Mouse (Mus musculus): ENCODE measurements at regions not wholly inside any gene's neighbourhood (a gene's known extent, or its start where the extent isn't known, plus 50 kb on each side); places are given as distances from the start of the nearest gene placed in this dataset.
"Not testable (repeated sequence)": the region's sequence is repeated elsewhere in the genome, so short reads cannot be mapped to it uniquely, and the experiment has no call there.

DNA sequence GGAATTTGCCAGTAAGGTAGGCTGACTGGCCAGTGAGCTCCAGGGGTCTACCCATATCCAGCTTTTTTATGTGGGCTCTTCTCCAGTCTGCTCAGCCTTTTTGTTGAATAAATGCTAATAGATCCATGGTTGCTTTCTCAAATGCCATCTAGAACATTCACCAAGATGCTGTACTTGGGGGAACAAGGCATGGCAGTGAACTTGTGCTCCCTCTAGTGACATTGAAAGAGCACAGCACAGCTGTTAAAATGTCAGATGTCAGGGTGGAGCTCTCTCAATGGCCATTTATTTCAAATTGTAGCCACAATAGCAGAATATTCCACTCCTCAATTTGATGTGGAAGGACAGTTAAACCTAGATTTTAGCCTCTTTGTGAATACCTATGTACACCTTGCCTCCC lies 86.3 kb downstream of the Kcnk1 start:
- peak; percentile 66 for DNase-seq

DNA sequence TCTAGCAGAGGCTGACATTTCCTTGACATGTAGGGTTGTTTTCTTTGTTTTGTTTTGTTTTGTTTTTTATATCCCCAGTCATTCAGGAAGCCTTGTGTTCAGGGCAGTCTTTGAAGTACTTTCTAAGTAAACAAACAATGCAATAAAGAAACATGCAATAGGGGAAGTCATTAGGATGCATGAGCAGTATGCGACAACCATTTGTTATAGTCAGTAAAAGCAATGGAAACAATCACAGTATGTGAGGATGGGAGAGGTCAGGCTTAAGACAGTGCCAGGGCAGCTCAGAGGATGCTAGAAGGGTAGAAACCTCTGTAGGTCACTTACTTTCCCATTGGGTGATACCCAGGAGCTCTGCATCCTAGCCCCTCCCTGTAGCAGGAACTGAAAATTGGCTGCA lies 87.9 kb downstream of the Kcnk1 start:
- peak; percentile 18 for DNase-seq

DNA sequence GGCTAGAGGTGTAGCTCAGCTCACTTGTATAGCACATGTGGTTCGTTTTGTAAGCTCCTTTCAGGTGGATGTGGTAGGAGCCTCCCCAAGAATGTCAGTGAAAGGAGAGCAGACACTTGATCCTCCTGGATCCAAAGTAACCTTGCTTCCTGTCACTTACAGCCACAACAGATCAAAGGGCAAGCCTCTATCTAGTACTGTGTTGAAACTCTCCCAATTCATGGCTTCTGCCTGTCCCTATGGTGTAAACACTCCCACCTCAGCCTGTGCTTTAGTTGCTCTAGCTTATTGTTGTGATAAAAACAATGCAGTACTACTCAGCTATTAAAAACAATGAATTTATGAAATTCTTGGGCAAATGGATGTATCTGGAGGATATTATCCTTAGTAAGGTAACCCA lies 95.8 kb downstream of the Kcnk1 start:
- peak; percentile 36 for DNase-seq

DNA sequence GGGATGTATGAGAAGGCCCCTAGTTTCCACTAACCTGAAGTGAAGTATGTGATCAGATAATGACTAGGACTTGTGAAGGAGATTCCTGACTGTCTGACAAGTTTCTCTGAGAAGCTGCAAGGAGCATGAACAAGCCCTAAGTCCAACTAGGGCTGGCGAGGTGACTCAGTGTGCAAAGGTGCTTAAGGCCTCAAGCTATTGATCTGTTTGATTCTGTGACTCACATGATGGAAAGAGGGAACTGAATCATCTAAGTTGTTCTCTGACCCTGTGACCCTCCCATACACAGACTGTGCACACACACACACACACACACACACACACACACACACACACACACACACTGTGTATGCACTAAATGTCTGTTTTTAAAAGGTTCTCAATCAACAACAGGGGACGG lies 99.0 kb downstream of the Kcnk1 start:
- peak; percentile 3 for DNase-seq

DNA sequence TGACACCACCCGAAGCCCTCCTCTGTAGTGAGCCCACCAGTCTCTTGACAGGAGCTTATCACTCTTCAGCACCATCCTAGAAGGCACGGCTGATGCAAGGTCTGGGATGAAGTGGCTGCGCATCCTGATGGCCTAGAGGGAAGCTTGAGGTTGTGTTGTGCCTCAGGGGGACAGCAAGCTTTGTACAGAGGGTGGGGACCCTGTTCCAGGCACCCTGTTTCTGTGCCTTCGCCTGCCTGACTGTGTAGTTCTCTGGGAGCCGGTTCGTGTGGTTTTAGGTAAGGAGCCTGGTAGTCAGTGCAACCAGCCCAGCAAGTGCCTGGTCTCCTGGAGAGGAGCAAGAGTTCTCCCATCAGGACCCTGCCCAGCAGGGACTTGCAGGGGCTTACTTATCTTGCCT lies 101.1 kb downstream of the Kcnk1 start:
- DNase-seq: peak; percentile 64

DNA sequence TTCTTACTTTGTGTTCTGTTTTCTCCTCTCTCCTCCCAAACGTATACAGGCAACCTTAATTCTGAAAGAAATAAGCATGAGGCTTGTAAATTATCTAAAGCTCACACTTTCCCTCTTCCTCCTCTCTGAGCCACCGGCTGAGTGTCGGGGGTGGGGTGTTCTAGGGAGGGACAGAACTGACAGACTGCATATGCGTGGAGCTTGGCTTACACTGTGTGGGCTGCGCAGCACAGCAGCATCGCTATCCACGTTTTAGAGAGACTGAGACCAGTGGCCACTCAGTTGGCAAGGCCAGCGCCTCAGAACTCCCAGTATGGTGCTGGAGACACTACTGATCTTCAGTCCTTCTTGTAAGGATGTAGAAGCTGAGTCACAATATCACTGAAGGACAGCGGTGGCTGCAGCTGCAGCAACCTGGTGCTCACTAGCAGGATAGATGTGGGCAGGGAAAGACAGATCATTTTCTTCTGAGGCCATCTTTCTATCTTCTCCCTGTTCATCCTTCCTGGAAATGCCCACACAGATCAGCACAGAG lies 101.7 kb downstream of the Kcnk1 start:
- DNase-seq: peak; percentile 29

DNA sequence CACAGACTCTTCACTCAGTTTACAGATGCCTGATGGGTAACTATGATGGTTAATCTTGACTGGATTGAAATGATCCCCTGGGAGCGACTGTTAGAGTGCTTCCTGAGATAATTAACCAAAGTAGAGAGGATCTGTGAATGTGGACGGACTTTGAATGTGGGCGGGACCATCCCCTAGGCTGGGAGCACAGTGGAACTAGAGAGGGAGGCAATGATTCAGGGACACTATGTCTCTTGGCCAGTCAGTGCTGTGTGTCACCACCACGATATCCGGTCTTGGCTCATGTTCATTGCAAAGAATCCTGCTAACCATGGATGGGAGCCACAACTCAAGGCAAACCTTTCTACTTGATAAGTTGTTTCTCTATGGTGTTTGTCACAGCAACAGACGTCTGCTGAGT lies 103.9 kb downstream of the Kcnk1 start:
- DNase-seq: peak; percentile 61

DNA sequence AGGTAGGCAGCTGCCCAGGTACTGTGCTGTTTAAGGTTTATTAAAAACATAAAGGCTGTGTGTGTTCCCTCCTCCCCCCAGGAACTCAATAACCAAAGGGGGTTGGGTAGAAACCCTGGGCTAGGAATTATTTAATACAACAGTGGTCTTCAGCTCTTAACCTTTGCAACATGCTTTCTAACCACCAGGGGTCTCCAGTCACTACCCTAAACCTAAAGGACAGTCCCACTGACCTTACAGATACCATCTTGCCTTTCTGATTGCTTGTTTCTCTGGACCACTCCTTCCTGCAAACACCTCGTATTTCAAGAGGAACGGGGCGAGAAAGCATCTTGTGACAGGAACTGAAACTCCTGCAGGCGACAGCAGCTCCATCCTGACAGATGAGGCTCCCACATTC lies 104.9 kb downstream of the Kcnk1 start:
- peak; percentile 27 for DNase-seq

DNA sequence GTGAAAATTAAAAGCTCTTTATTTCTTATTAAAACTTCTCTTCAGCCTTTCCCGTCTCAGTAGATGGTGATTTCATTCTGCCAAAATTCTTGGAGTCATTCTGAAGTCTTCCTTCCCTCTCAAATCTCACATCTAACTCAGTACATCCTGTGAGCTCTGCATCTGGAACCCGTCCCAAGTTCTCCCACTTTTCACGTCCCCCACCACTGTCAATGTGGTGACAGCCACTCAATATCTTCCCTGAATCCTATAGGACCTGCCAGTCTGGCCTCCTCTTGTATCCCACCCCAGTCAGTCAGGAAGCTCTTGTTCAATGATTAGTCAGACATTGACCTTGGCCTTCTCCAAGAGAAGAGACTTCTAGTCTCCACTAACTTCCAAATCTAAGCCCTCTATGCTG lies 110.1 kb downstream of the Kcnk1 start:
- DNase-seq: peak; percentile 17

DNA sequence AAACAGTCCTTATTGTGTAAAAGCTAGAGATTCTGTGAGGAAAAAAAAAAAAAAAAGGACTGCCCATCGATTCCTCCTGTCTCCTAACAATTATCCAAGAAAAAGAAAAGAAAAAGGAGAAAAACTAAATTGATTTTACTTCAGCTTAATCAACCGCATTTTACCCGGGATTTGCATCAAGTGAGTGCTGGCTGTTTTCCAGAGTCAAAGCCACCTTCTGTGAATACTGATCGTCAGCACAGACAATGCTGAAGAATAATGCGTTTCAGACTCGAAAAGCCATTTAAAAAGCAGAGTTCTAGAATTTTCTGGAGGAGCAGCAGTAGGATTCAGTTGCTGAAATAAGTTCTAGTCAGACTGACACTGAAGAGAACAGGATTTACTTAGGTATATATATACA lies 131.1 kb downstream of the Kcnk1 start:
- no peak for DNase-seq

DNA sequence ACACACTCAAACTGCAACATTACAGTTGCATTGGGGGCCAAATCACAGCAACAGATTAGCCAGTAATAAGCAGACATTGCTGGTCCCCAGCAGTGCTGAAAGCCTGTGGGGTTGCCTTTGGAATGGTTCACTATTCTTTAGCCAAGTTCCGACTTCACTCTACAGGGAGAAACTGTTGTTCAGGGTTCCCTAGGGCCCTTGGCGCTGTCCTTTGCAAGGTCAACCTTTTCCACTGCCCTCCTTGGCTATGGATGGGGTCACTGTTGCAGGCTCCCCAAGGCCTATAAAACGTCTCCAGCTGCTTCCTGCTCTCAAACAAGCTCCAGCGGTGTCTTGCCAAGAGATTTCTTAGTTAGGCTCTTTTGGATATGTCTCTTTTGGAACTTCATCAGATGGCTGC lies 137.1 kb downstream of the Kcnk1 start:
- peak; percentile 94 for DNase-seq

DNA sequence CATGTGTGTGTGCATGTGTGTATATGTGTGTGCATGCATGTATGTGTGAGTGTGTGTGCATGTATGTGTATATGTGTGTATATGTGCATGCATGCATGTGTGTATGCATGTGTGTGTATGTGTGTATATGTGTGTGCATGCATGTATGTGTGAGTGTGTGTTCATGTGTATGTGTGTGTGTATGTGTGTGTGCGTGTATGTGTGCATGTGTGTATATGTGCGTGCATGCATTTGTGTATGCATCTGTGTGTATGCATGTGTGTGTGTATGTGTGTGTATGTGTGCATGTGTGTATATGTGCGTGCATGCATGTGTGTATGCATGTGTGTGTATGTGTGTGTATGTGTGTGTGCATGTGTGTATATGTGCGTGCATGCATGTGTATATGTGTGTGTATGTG lies 137.9 kb downstream of the Kcnk1 start:
- not testable (repeated sequence) for DNase-seq

DNA sequence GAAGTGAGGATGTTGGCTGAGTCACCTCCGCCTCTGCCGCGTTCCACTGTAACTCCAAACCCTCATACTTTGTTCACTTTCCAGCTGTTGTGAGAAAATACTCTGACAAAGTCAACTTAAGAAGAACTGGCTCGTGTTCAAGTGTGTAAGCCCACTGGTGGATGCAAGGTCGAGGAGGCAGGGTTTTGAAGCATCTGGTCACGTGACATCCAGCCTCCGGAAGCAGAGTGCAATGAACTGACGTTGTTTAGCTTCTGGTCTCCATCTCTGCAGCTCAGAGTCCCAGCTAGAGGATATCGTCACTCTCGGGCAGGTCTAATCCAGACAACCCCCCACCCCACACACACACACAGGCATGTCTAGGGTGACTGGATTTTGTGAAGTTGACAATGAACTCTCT lies 140.1 kb downstream of the Kcnk1 start:
- no peak for DNase-seq

DNA sequence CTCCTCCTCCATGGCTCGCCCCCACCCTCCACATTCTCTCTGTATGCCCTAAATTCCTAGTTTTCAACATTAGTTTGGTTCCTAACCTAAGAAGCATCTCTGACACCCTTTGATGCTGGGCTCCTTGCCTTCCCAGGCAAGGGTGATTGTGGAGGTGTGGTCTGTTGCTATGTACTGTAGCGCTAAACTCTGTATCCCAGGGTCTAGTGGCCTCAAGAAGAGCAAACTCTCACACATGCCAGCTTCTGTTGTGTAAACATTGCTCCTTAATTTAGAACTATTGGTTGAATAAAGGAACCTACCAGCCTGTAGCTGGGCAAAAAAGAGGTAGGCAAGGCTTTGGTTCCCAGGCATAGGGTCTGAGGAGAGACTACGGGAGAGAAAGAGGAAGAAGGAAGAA lies 140.6 kb downstream of the Kcnk1 start:
- no peak for DNase-seq

DNA sequence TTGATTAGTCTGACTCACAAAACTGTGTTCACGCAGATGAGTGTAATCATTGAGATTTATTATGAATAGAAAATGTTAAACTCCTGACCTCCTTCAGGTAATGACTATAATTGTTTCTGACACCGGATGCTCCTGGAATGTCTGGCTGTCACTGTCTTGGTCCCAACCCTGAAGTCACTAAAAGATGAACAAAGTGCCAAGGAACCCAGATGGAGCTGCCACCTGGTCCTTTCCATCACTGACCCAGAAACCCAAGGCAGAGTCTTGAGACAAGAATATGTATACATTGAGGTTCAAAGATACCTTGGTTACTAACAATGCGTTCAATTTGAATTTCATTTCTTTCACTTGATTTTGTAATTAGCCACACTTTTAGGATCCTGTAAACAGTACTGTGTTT lies 142.0 kb downstream of the Kcnk1 start:
- DNase-seq: no peak

DNA sequence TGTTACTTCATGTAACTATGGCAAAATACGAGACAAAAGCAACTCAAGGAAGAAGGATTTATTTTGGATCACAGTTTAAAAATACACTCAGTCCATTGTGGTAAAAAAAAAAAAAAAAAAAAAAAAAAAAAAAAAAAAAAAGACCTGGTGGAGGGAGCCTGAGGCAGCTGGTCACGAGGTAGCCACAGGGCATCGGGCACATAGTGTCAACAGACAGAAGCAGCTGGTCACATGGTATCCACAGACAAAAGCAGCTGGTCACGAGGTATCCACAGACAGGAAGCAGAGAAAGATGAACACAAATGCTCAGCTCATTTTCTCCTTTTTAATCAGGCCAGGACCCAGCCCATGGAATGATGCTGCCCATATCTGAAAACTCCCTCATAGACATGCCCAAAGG lies 142.5 kb downstream of the Kcnk1 start:
- DNase-seq: no peak

DNA sequence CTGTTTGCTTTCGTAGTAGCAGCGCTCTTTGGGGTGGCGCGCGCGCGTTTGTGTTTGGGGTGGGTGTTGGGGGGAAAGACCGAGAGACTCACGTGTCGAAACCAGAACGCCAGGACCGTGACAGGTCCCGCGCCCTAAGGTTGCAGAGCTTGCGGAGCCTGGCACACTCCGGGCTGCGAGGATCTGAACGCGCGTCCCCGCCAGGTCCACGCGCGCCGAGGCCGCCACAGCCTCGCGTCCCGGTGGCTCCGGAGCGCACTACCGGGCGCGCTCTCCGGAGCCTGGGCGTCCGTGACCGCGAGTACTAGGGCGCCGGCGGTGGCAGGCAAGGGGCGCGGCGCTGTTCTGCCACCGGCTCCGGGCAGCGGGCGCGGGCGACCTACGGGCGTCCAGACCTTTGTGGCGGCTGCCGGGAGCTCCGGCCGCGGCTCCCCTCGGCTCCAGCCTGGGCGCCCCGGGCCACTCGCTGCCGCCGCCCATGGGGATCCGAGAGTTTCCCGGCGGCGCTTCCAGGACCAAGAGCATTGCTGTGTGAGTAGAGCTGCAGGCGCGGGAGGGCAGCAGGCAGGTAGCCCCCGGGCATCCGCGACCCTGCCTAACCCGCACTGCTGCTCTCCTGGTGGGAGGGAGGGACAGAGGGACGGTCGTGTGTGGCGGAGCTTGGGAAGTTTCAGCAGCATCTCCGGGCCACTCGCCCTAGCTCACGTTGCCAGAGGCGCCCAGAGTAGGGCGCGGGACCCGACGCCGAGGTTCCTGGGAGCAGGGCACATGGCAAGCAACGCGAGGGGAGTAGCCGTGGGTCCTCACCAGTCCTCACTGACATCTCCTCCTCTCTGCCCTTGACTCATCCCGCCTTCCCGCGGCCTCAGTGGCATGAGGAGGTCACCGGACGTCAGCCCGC lies 143.9 kb downstream of the Kcnk1 start:
- DNase-seq: no peak

DNA sequence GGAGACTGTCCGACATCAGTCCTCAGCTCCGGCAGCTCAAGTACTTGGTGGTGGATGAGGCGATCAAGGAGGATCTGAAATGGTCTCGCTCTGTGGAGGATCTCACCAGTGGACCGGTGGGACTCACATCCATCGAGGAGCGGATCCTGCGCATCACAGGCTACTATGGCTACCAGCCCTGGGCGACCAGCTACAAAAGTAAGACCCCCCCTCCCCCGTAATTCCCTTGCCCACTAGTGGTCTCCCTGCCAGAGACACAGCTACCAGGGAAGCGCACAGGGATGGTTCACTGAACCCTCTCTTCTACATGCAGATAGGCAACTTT lies 144.5 kb downstream of the Kcnk1 start:
- no peak for DNase-seq

DNA sequence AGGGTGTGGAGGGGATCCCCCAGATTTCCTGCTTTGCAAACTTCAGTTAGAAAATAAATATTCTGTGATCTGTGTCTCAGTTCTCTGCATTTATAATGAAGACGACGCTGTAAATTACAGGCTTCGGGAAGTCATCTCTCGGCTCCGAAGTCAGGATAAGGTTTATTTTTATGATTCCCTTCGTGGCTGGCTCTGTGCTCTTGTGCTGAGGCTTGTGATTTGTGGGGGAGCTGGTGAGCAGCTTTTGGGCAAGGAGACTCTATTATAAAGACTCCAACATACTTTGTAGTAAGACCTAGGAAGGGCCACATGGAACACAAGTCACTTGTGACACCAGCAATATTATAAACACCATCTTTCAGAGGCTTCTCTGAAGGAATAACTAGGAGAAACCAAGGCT lies 146.0 kb downstream of the Kcnk1 start:
- no peak for DNase-seq

DNA sequence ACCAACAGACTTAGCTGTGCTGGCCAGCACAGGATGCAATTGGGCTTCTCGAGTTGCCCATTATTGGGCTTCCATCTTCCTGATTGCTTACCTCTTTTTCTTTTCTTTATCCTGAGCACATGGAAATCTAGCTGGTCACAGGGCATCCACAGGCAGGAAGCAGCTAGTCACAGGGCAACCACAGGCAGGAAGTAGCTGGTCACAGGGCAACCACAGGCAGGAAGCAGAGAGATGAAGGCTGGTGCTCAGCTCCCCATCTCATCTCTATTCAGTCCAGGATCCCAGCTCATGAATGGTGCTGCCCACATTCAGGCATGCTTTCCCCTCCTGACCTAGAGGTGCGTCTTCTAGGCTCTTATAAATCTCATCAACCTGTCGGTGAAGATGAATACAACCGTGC lies 146.8 kb upstream of the Slc35f3 start:
- DNase-seq: no peak

DNA sequence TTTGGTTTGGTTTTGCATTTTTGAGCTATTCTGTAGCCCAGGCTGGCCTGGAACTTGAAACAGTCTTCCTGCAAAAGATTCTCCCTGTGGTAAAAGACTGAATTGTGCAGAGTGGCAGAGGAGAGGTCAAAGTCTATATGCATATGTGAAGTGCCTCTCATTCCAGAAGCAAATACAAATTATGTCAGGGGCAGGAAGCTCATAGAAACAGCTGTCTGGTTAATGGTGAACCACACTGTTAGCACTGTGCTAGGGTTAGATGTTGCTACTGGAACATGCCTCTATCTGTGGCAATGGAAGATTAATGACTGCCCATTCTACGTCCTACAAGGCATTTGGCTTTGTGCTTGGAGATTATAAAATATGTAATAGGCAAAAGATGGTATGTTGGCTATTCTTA lies 144.4 kb upstream of the Slc35f3 start:
- DNase-seq: no peak

DNA sequence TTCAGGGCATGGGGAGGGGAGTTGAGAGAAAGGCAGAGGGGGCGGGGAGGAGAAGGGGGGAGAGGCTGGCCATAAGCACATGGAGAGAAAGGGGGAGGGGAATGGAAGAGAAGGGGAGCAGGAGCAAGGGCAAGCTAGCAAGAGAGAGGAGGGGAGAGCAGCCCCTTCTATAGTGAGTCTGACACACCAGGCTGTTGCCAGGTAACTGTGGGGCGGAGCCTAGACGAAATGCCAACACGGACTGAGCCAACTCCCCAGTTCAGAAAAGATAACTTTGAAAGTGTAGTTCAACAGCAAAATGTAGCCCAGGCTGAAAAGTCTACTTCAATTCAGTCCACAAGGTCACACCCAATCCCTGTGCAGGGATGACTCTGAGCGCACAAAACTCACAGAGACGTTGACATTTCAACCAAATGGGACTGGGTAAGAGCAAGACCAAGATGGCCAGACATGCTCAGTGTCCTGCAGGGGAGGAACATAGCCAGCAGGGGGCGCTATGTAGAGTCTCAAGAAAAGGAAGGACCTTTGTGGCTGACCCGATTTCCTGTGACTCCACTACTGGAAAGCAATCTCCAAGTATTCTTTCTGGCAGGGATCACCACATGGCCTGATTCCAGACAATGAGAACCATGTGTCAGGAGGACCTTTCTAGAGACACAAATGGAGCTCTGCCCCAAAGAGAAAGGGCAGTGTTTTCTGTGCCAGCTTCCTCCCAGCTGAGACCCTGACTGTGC lies 140.7 kb upstream of the Slc35f3 start:
- DNase-seq: no peak

DNA sequence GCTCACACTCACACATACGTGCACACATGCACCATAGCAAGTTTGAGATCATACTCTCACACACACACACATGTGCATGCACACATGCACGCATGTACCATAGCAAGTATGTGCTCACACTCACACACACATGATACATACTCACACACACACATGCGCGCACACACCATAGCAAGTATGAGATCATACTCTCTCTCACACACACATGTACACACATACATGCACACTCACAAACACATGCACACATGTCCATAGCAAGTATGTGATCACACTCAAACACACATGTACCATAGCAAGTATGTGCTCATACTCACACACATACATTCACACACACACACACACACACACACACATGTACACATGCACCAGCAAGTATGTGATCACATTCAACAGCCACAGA lies 138.9 kb upstream of the Slc35f3 start:
- no peak for DNase-seq

DNA sequence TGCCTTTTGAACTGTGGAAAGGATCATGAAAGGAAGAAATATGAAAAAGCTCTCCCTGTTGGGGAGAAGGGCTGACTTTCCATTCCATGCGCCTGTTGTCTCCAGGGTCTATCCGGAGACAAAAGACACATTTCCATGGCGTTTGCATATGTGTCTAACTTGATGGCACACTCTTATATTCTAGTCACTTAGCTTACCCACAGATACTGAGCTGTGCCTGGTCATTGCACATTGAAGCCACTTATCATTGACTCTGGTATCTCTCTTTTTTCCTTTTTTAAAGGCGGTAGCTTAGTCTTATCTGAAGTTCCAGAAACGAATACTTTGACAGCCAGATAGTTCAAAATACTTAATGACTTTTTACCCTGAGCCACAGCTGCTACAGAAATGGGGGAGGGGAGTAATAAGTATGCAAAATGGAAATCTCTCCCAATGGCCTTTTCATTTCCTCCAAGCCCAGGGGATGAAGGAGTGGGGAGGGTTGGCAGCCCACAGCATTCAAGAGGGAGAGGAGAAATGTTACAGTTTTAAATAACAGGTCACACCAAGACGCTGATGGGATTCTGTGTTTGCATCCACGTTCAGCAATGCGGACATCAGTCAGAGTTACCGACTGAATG lies 137.9 kb upstream of the Slc35f3 start:
- DNase-seq: no peak

All from heart, adult 11 months (tissue).